Mouse (Mus musculus) heart, postnatal 0 days (tissue): ENCODE data around the gene 1700012B07Rik.

ENCODE experiments used
- CTCF ChIP-seq: IDR thresholded peaks from 2 replicates; pipeline ENCODE4 v1.5.1; 2016; ENCODE audit warnings: antibody characterized with exemption, control low read depth, low read depth
- EP300 ChIP-seq: IDR thresholded peaks from 2 replicates; pipeline ENCODE4 v1.6.1; 2016; ENCODE audit warnings: antibody characterized with exemption, low read depth

DNA sequence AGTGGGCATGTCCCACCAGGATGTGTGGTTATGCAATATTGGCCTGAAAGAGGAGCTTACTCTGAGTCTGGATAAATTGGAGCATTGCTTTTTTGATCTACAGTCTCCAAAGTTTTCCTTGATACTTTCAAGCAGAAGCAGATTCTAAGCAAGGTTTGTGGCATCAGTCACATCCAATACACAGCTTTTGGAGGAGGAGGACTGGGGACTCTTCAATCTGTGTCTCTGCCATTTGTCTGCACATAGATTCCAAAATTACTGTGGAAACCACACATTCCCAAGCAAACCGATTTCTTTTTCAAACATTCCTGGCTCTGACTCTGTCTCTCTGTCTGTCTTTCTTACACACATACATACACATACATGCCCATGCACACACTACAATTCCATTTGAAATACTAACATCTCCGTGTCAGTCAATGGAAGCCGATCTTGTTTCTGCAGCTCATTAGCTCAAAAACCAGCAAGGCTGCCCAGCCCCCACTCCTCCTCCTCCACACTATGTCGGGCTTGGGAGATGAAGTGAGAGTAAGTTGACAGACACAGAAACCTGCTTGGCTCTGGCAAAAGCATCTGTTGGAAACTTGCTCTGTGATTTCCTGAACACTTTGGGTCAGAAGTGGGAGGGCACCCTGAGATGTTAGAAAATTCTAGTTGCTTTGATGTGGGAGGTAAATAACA is 18.5 kb downstream of the 1700012B07Rik start:
- TF ChIP-seq CTCF (no peak), EP300 (no peak)
